Mouse (Mus musculus) adrenal gland, adult 18-20 months (tissue): ENCODE data around the gene Pllp. TPM values are rescaled to one million over a fixed set of nuclear protein-coding genes. Genes with fewer than 3 reads are reported as not detected.

Experiments
- DNase-seq, 2 experiments: peaks; one replicate each; pipeline ENCODE4 v3.0.0; 2021 to 2022; ENCODE audit warnings: low spot score in 2 of 2
- total RNA-seq, 2 experiments: library from RNA; stranded (reverse); gene quantifications; 1 replicate in 1 of 2; 2 replicates in 1 of 2; pipeline ENCODE4 v1.2.3; 2021

The Pllp gene
- total RNA-seq, 2 experiments from 2014 or later: 0.46 to 0.93 TPM

GRCm38 (mm10) chr8:94654994-94655393, 41.1 kb downstream of the Pllp start:
- no peak for DNase-seq

- no peak for DNase-seq
Measured at GRCm38 (mm10) chr8:94652951-94653350, 43.1 kb downstream of the Pllp start.

- DNase-seq: no peak
Measured at GRCm38 (mm10) chr8:94649496-94649895, 46.6 kb downstream of the Pllp start.

- DNase-seq: no peak
Measured at GRCm38 (mm10) chr8:94646165-94646564, 49.9 kb downstream of the Pllp start.

GRCm38 (mm10) chr8:94645202-94645601, 50.9 kb downstream of the Pllp start:
- DNase-seq: no peak

GRCm38 (mm10) chr8:94641938-94642337, 54.1 kb downstream of the Pllp start:
- no peak for DNase-seq

- DNase-seq: peak in 1 of 2 experiments; percentile 9
Measured at GRCm38 (mm10) chr8:94641183-94641582, 54.9 kb downstream of the Pllp start.

GRCm38 (mm10) chr8:94634211-94634610, 61.9 kb downstream of the Pllp start:
- no peak for DNase-seq

- DNase-seq: no peak
Measured at GRCm38 (mm10) chr8:94633564-94634194, 62.4 kb downstream of the Pllp start.

Other genes with a start within 250 kb of the Pllp start
- gene Cpne2, start 163.3 kb downstream of the Pllp start, total RNA-seq: 10 to 100 TPM; 14.7 to 18.5 TPM
- gene Rspry1, start 94.3 kb downstream of the Pllp start, total RNA-seq: 10 to 100 TPM; 23.3 to 25.3 TPM
- 10 to 100 TPM; 38.0 to 39.3 TPM for gene Fam192a, start 94.3 kb downstream of the Pllp start, total RNA-seq
- 10 to 100 TPM; 60.6 to 66.6 TPM for gene Arl2bp, start 29.7 kb downstream of the Pllp start, total RNA-seq
- gene Ccl22, start 49.3 kb upstream of the Pllp start, total RNA-seq: under 1 TPM in 1 of 2 experiments, not detected in 1; 0.60 TPM
- 10 to 100 TPM; 31.3 to 35.4 TPM for gene Cx3cl1, start 75.7 kb upstream of the Pllp start, total RNA-seq
- 1 to 10 TPM; 1.4 to 1.8 TPM for gene Ccl17, start 114.2 kb upstream of the Pllp start, total RNA-seq
- gene Coq9, start 142.0 kb upstream of the Pllp start, total RNA-seq: 100 to 1,000 TPM; 178 to 203 TPM
- 100 to 1,000 TPM in 1 of 2 experiments, 10 to 100 TPM in 1; 85.5 to 102 TPM for gene Ciapin1, start 142.1 kb upstream of the Pllp start, total RNA-seq
- gene Polr2c, start 161.2 kb upstream of the Pllp start, total RNA-seq: 10 to 100 TPM; 61.9 to 65.1 TPM
- 1 to 10 TPM; 7.7 to 9.8 TPM for gene Dok4, start 180.1 kb upstream of the Pllp start, total RNA-seq
- gene Ccdc102a, start 221.8 kb upstream of the Pllp start, total RNA-seq: 1 to 10 TPM; 5.2 to 5.5 TPM
- 1 to 10 TPM; 1.4 to 1.6 TPM for gene Adgrg5, start 227.4 kb upstream of the Pllp start, total RNA-seq